Mouse (Mus musculus) kidney, postnatal 0 days (tissue): Measurements from ENCODE around the gene Paqr7. TPM values are rescaled to one million over a fixed set of nuclear protein-coding genes. Genes with fewer than 3 reads are reported as not detected.
"Not testable (repeated sequence)": the region's sequence is repeated elsewhere in the genome, so short reads cannot be mapped to it uniquely, and the experiment has no call there.

Source experiments
- ATAC-seq: fragments of 200-750 bp; cut with Nextera tagmentation; replicated peaks from 2 replicates; pipeline ENCODE4 v1.8.0; 2017; ENCODE audit warnings: low read depth, moderate number of reproducible peaks, moderate TSS enrichment, moderate library complexity; ENCODE audit not compliant: low FRiP score
- DNase-seq: peaks from one replicate; pipeline ENCODE4 v3.0.0-alpha.2; 2016; ENCODE audit warnings: low spot score
- H3K27ac ChIP-seq: fragments of 300-500 bp; sonication (generic); 2 replicates; pipeline ENCODE4 v1.5.1; 2014; ENCODE audit warnings: mild to moderate bottlenecking
- H3K27me3 ChIP-seq: fragments of 300-500 bp; sonication (generic); 2 replicates; pipeline ENCODE4 v1.6.1; 2014; ENCODE audit warnings: low read length, mixed read lengths; ENCODE audit not compliant: insufficient read depth
- H3K36me3 ChIP-seq: fragments of 300-500 bp; sonication (generic); 2 replicates; pipeline ENCODE4 v1.6.1; 2014; ENCODE audit warnings: low read length, mixed read lengths; ENCODE audit not compliant: insufficient read depth
- H3K4me1 ChIP-seq: fragments of 300-500 bp; sonication (generic); replicated peaks from 2 replicates; pipeline ENCODE4 v1.6.1; 2014; ENCODE audit warnings: antibody characterized with exemption, low read length, mixed read lengths; ENCODE audit not compliant: insufficient read depth
- H3K4me2 ChIP-seq: fragments of 300-500 bp; sonication (generic); 2 replicates; pipeline ENCODE4 v1.6.1; 2014; ENCODE audit warnings: mild to moderate bottlenecking, low read length, moderate library complexity, mixed read lengths
- H3K4me3 ChIP-seq: fragments of 300-500 bp; sonication (generic); replicated peaks from 2 replicates; pipeline ENCODE4 v1.5.1; 2014; ENCODE audit warnings: low read depth, low read length
- H3K9ac ChIP-seq: fragments of 300-500 bp; sonication (generic); 2 replicates; pipeline ENCODE4 v1.6.1; 2014; ENCODE audit warnings: low read depth, low read length
- H3K9me3 ChIP-seq: fragments of 300-500 bp; sonication (generic); replicated peaks from 2 replicates; pipeline ENCODE4 v1.6.1; 2016; ENCODE audit warnings: low read length, inconsistent platforms, mixed read lengths
- CTCF ChIP-seq: IDR thresholded peaks from 2 replicates; pipeline ENCODE4 v1.5.1; 2016; ENCODE audit warnings: antibody characterized with exemption, low read depth, mild to moderate bottlenecking, moderate library complexity
- WGBS: fragments of 180-500 bp; shearing (Covaris S2); extraction: QIAGEN DNeasy Blood & Tissue Kit; methylation state at CpG from one replicate; pipeline ENCODE4 v1.1.7; 2014; 5-methylcytosine and 5-hydroxymethylcytosine counted together
- polyA plus RNA-seq: library from polyadenylated mRNA; unstranded; fragments of >200 nt; fragmentation: Nextera tagmentation; extraction: Ambion mirVana; gene quantifications from 2 replicates; pipeline ENCODE4 v1.2.1, GENCODE M21; 2015

Paqr7 gene
- polyA plus RNA-seq, 1 experiment from 2014 or later, result 5.7 TPM

DNA sequence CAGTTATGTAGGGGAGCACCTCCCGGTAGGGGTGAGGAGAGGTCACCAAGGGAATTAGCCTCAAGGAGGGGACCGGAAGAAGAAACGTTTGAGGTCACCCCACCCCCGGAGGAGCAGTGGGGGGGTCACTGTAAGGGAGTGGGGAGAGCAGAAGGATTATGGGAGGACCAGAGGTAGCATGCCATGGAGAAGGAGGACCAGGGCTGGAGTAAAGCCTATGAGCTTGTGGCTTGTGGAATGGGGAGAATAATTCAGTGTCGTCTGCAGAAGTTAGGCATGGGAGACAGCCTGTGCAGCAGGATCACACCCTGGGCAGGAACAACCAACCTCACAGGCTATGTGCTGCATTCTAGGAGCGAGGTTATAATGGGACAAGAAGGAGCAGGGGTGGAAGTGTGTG, 726 bp downstream of the Paqr7 start:
- Histone ChIP-seq H3K27me3 (no peaks in the 10 kb centered on the region), H3K4me2 (peak overlapping the region; percentile 91), H3K36me3 (no peaks in the 10 kb centered on the region), H3K4me1 (peaks cover 15% of the 10 kb centered on the region; the same call in 1 of the 2 replicates), H3K9ac (peak overlapping the region; percentile 55), H3K4me3 (peak overlapping the region; percentile 40), H3K9me3 (no peaks in the 10 kb centered on the region), H3K27ac (peak overlapping the region; percentile 72)
- DNase-seq (no peak), ATAC-seq (no peak; the same call in 1 of the 2 replicates)
- TF ChIP-seq CTCF, result no peak
- 8% methylated on average over 6 of the region's 6 CpGs for WGBS

DNA sequence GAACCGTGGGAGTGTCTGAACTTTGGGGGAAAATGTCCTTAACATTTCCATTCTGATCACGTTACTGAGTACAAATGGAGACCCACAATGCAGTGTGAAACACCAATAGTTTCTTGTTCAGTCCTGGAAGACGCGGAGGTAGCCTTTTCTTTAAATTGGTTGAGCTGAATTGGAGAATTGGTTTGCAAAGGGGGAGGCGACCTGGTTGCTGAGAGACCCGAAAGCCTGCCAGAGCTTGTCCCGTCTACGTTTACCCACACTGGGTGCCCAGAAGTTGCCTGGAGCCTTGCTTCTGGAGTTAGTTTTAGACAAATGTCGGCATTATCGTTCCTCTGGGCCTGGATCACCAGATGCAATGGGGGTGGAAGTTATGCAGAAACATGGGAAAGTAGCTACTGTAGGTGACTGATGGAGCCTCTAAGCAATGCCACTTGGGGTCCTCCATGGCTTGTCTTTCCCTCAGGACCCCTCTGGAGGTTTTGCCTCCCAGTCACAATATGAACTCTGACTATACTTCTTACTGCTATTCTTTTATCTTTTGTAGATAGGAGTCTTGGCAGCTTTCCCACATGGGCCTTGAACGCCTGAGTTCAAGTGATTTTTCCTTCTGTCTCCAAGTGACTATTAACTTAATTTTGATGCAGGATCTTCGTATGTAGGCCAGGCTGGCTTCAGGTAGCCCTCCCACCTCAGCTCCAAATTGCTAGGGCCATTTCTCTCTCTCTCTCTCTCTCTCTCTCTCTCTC, 1.7 kb downstream of the Paqr7 start:
- no peak overlapping the region for H3K9ac ChIP-seq
- H3K36me3 ChIP-seq, result no peaks in the 10 kb centered on the region
- ATAC-seq, result no peak
- peaks cover 15% of the 10 kb centered on the region; the same call in 1 of the 2 replicates for H3K4me1 ChIP-seq
- no peak for TF ChIP-seq CTCF
- H3K4me2 ChIP-seq, result no peak overlapping the region
- no peak for DNase-seq
- H3K9me3 ChIP-seq, result no peaks in the 10 kb centered on the region
- no peak overlapping the region for H3K27ac ChIP-seq
- 78% methylated on average over 12 of the region's 12 CpGs for WGBS
- no peak overlapping the region for H3K4me3 ChIP-seq
- H3K27me3 ChIP-seq, result no peaks in the 10 kb centered on the region

- not testable (repeated sequence) for H3K4me3 ChIP-seq, ATAC-seq
- WGBS, result 90% methylated on average over 6 of the region's 6 CpGs
These were observed 2.5 kb downstream of the Paqr7 start for GRCm38 (mm10) chr4:134498983-134499382.

GRCm38 (mm10) chr4:134501095-134501494, 4.6 kb downstream of the Paqr7 start:
- no peak for ATAC-seq

More at GRCm38 (mm10) chr4:134498983-134499382, 2.5 kb downstream of the Paqr7 start:
- H3K4me1 ChIP-seq, result peaks cover 15% of the 10 kb centered on the region; the same call in 1 of the 2 replicates
- not testable (repeated sequence) for DNase-seq, H3K9me3 ChIP-seq, H3K36me3 ChIP-seq, H3K4me2 ChIP-seq, H3K27ac ChIP-seq, H3K9ac ChIP-seq, H3K27me3 ChIP-seq

GRCm38 (mm10) chr4:134503686-134504357, 7.3 kb downstream of the Paqr7 start:
- no peaks in the 10 kb centered on the region for H3K9me3 ChIP-seq
- no peaks in the 10 kb centered on the region for H3K36me3 ChIP-seq
- ATAC-seq, result no peak
- 84% methylated on average over 4 of the region's 4 CpGs for WGBS
- no peak overlapping the region for H3K9ac ChIP-seq
- H3K4me3 ChIP-seq, result no peak overlapping the region
- no peak for DNase-seq
- no peaks in the 10 kb centered on the region for H3K4me1 ChIP-seq
- no peak for TF ChIP-seq CTCF
- H3K27me3 ChIP-seq, result no peaks in the 10 kb centered on the region
- H3K27ac ChIP-seq, result no peak overlapping the region
- no peak overlapping the region for H3K4me2 ChIP-seq

More at GRCm38 (mm10) chr4:134501095-134501494, 4.6 kb downstream of the Paqr7 start:
- no peak for TF ChIP-seq CTCF
- no peak overlapping the region for H3K9ac ChIP-seq
- no peak overlapping the region for H3K4me2 ChIP-seq
- H3K9me3 ChIP-seq, result no peaks in the 10 kb centered on the region
- no peaks in the 10 kb centered on the region for H3K27me3 ChIP-seq
- WGBS, result 88% methylated on average over 6 of the region's 6 CpGs
- H3K27ac ChIP-seq, result no peak overlapping the region
- H3K4me1 ChIP-seq, result peaks cover 12% of the 10 kb centered on the region; the same call in 1 of the 2 replicates
- DNase-seq, result no peak
- H3K36me3 ChIP-seq, result no peaks in the 10 kb centered on the region
- H3K4me3 ChIP-seq, result no peak overlapping the region

- 83% methylated on average over 4 of the region's 4 CpGs for WGBS
- no peak for ATAC-seq
These were observed 8.8 kb downstream of the Paqr7 start for GRCm38 (mm10) chr4:134505303-134505789.

More at GRCm38 (mm10) chr4:134505303-134505789, 8.8 kb downstream of the Paqr7 start:
- TF ChIP-seq CTCF, result no peak
- Histone ChIP-seq H3K4me3 (no peak overlapping the region), H3K9ac (no peak overlapping the region), H3K36me3 (no peaks in the 10 kb centered on the region), H3K4me1 (no peaks in the 10 kb centered on the region), H3K4me2 (no peak overlapping the region), H3K27me3 (no peaks in the 10 kb centered on the region), H3K9me3 (no peaks in the 10 kb centered on the region), H3K27ac (no peak overlapping the region)
- no peak for DNase-seq
